Mouse (Mus musculus) embryonic facial prominence, embryonic 10.5 days (tissue): ENCODE results near the gene Gm5128. TPM values are rescaled to one million over a fixed set of nuclear protein-coding genes. Genes with fewer than 3 reads are reported as not detected.
"Not testable (repeated sequence)": the region's sequence is repeated elsewhere in the genome, so short reads cannot be mapped to it uniquely, and the experiment has no call there.

ENCODE experiments used
- DNase-seq: peaks from one replicate; pipeline ENCODE4 v3.0.0-alpha.2; 2017; ENCODE audit warnings: low spot score
- H3K27ac ChIP-seq: fragments of 300-500 bp; sonication (generic); replicated peaks from 2 replicates; pipeline ENCODE4 v1.5.1; 2016; ENCODE audit warnings: mild to moderate bottlenecking
- H3K27me3 ChIP-seq: fragments of 300-500 bp; sonication (generic); replicated peaks from 2 replicates; pipeline ENCODE4 v1.6.1; 2016; ENCODE audit warnings: low read depth, mild to moderate bottlenecking; ENCODE audit not compliant: poor library complexity, severe bottlenecking
- H3K36me3 ChIP-seq: fragments of 300-500 bp; sonication (generic); replicated peaks from 2 replicates; pipeline ENCODE4 v1.6.1; 2016; ENCODE audit warnings: mild to moderate bottlenecking, moderate library complexity
- H3K4me1 ChIP-seq: fragments of 300-500 bp; sonication (generic); 2 replicates; pipeline ENCODE4 v1.6.1; 2016
- H3K4me3 ChIP-seq: fragments of 300-500 bp; sonication (generic); 2 replicates; pipeline ENCODE4 v1.5.1; 2016; ENCODE audit warnings: mild to moderate bottlenecking, moderate library complexity
- H3K9me3 ChIP-seq: fragments of 300-500 bp; sonication (generic); 2 replicates; pipeline ENCODE4 v1.6.1; 2016; ENCODE audit warnings: mild to moderate bottlenecking
- WGBS: fragments of 180-500 bp; shearing (Covaris S2); methylation state at CpG from one replicate; pipeline ENCODE4 v1.1.7; 2016; 5-methylcytosine and 5-hydroxymethylcytosine counted together
- polyA plus RNA-seq: library from polyadenylated mRNA; unstranded; fragments of >200 nt; fragmentation: Nextera tagmentation; extraction: Ambion mirVana; gene quantifications from 2 replicates; pipeline ENCODE4 v1.2.1, GENCODE M21; 2016

Gm5128 gene
- not detected in 2 replicates for polyA plus RNA-seq

GRCm38 (mm10) chrX:135372984-135373383, at the start of gene Gm5128:
Gene Gm5128 (plus strand): TSS chrX:135373284.
- not testable (repeated sequence) for H3K27ac ChIP-seq, H3K9me3 ChIP-seq, H3K4me3 ChIP-seq, DNase-seq, H3K36me3 ChIP-seq, H3K27me3 ChIP-seq, H3K4me1 ChIP-seq
- no CpG with 5 or more reads among the region's 15 CpGs for WGBS

GRCm38 (mm10) chrX:135360685-135361084, 12.4 kb upstream of the Gm5128 start:
- H3K27me3 ChIP-seq, H3K4me1 ChIP-seq, H3K36me3 ChIP-seq, DNase-seq, H3K9me3 ChIP-seq, H3K27ac ChIP-seq, H3K4me3 ChIP-seq: not testable (repeated sequence)
- 44% methylated on average over 3 of the region's 6 CpGs for WGBS

- not testable (repeated sequence) for H3K4me1 ChIP-seq, H3K36me3 ChIP-seq, H3K27ac ChIP-seq, H3K9me3 ChIP-seq, H3K4me3 ChIP-seq, H3K27me3 ChIP-seq, DNase-seq
- WGBS: no CpG with 5 or more reads among the region's 4 CpGs
These were observed 11.1 kb upstream of the Gm5128 start for GRCm38 (mm10) chrX:135361943-135362342.

- not testable (repeated sequence) for H3K36me3 ChIP-seq, H3K4me1 ChIP-seq, DNase-seq, H3K4me3 ChIP-seq, H3K27ac ChIP-seq, H3K27me3 ChIP-seq, H3K9me3 ChIP-seq
- no CpG with 5 or more reads among the region's 3 CpGs for WGBS
These were observed 30.5 kb downstream of the Gm5128 start for GRCm38 (mm10) chrX:135403578-135403977.

GRCm38 (mm10) chrX:135421203-135421602, 48.1 kb downstream of the Gm5128 start:
- H3K27me3 ChIP-seq, H3K4me1 ChIP-seq, DNase-seq, H3K36me3 ChIP-seq, H3K27ac ChIP-seq, H3K4me3 ChIP-seq, H3K9me3 ChIP-seq: not testable (repeated sequence)
- 50% methylated on average over 4 of the region's 7 CpGs for WGBS

GRCm38 (mm10) chrX:135421824-135422223, 48.7 kb downstream of the Gm5128 start:
- not testable (repeated sequence) for H3K27ac ChIP-seq, DNase-seq, H3K4me3 ChIP-seq, H3K4me1 ChIP-seq, H3K9me3 ChIP-seq, H3K27me3 ChIP-seq, H3K36me3 ChIP-seq

- DNase-seq, H3K9me3 ChIP-seq, H3K27me3 ChIP-seq, H3K4me1 ChIP-seq, H3K4me3 ChIP-seq, H3K27ac ChIP-seq, H3K36me3 ChIP-seq: not testable (repeated sequence)
- WGBS: no CpG with 5 or more reads among the region's 4 CpGs
These were observed 49.4 kb downstream of the Gm5128 start for GRCm38 (mm10) chrX:135422473-135422872.

Other genes with a start within 250 kb of the Gm5128 start
- gene Gm15023, start 195.7 kb upstream of the Gm5128 start, polyA plus RNA-seq: not detected in 2 replicates
- gene Tceal6, start 162.6 kb upstream of the Gm5128 start, polyA plus RNA-seq: 0.62 and 1.7 TPM in 2 replicates
- not detected in 2 replicates for gene Pramel3, start 71.0 kb upstream of the Gm5128 start, polyA plus RNA-seq
- gene Gm7903, start 60.6 kb downstream of the Gm5128 start, polyA plus RNA-seq: not detected in 2 replicates
- gene AV320801, start 121.3 kb downstream of the Gm5128 start, polyA plus RNA-seq: not detected in 2 replicates
- gene Nxf7, start 225.5 kb downstream of the Gm5128 start, polyA plus RNA-seq: 0.10 TPM in 1 of 2 replicates, not detected in the other